Mouse (Mus musculus): ENCODE measurements around the gene Nrbf2.

The Nrbf2 gene

GRCm38 (mm10) chr10:67285176-67285814 lies at the start of gene Nrbf2:
TSS of gene Nrbf2 (minus strand) at chr10:67285305.
- peak; percentile 92 for DNase-seq (ENCODE audit: low read depth, low spot score)

GRCm38 (mm10) chr10:67330580-67330979 lies 45.5 kb upstream of the Nrbf2 start:
- no peak for DNase-seq (ENCODE audit: low read depth, low spot score)

- DNase-seq (ENCODE audit: low read depth, low spot score): no peak
These were observed 44.6 kb upstream of the Nrbf2 start for GRCm38 (mm10) chr10:67329661-67330060.

GRCm38 (mm10) chr10:67328208-67328607 lies 43.1 kb upstream of the Nrbf2 start:
- no peak for DNase-seq (ENCODE audit: low read depth, low spot score)

DNA sequence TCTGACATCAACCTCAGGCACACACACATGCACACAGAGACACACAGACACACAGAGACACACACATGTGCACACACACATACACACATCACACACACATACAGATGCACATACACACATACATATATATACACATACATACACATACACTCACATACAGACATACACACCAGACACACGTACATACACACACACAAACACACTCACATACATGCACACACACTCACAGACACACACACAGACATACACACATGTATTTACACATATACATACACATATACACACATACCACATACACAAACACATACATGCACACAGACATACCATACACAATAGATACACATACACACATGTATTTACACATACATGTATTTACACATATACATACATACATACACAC lies 38.9 kb upstream of the Nrbf2 start:
- no peak for DNase-seq (ENCODE audit: low read depth, low spot score)

- no peak for DNase-seq (ENCODE audit: low read depth, low spot score)
These were observed 36.3 kb upstream of the Nrbf2 start for GRCm38 (mm10) chr10:67321396-67321795.

DNA sequence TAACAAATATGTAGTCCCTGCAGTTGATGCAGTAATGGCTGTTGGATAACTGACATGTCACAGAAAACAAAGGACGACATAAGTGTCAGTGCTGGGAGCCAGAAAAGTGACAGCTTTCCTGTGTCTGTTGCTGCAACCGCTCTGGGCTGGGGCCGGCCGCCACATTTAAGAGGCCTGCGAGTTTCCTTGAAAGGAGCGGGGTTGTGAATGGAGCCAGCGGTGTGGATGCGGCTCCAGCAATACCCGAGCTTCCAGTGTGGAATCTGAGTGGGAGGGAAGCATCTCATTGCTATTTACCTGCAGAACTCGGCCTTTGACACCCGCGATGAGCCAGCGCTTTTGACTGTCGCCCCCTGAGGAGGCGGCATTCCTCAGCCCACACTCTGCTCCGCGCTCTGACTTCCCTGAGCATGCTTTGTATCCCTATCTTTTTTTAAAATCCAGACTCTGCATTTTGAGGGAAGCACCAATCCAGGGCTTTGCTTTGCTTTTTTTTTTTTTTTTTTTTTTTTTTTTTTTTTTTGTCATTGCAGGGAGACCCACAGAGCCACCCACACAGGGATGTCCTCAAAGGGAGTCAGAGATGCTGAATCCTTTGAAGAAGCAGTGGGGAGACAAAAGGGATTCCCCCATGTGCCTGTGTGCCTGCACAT lies 35.2 kb upstream of the Nrbf2 start:
- no peak for DNase-seq (ENCODE audit: low read depth, low spot score)

DNA sequence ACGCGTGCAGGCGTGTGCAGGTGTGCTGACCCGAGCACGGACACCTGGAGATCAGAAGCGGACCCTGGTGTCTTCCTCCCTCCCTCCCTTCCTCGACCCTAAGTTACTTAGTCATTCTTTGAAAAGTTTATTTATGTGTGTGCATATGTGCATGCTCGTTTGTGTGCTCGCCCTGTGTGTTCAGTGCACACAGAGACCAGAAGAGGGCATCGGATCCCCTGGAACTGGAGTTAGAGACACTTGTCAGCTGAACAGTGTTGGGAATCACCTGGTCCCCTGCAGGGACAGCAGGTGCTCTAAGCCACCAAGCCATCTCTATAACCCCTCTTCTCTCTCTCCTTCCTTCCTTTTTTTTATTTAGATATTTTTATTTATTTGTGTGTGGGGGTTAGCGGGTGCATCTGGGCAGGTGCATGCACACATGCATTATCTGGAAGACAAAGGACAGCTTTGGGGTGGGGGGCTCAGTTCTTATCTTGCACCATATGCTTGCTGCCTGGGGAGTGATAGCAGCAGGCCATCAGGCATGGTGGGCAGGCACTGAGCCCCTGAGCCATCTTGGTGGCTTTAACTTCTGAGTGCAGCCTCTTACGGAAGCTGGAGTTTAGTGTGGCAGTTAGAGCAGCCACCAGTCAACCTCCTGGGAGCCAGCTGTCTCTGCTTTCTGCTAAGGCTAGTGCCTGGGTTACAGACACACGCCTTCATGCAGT lies 34.1 kb upstream of the Nrbf2 start:
- DNase-seq (ENCODE audit: low read depth, low spot score): no peak

DNA sequence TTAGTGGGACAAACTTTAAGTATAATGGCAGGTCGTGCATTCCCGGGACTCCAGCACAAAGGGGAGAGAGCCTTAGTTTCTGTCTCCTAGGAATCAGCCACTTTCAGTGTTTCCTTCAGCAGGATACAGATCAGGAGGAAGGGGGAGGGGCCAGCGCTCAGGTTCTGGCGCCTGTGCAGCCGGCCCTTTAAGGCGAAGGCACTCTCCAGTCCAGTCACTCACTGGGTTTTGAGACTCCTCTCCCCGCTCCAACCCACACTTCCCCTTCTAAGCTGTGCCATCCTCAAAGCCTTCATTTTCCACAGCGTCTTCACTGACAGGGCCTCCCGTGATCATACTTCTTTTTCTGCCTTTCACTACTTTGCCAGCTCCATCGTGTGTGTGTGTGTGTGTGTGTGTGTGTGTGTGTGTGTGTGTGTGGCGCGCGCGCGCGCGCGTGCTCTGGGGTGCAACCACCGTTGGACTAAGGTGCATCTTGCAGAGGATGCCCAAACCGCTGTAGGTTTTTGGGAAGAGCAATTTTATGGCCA lies 32.9 kb upstream of the Nrbf2 start:
- DNase-seq (ENCODE audit: low read depth, low spot score): peak; percentile 49

DNA sequence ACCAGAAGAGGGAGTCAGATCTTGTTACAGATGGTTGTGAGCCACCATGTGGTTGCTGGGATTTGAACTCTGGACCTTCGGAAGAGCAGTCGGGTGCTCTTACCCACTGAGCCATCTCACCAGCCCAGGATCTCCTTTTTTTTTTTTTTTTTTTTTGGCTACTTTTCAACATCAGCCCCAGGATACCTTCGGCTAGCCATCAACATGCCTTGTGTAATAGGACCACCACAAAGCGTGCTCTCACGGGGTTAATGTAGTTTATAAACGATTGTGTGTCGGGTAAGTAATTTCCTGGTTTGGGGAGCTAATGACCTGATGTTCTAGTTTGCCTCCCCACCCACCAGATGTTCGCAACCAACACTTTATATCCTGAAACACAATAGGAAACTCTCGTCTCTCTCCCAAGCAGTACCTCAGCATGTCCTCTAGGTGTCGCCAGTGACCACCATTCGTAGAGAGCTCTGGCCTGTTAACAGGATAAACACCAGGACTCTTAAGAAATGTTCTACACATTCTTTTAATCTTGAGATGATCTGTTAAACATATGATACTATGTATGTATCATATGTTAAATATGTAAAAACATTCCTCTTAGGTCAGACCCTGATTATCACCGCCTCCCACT lies 29.8 kb upstream of the Nrbf2 start:
- DNase-seq (ENCODE audit: low read depth, low spot score): peak; percentile 89

DNA sequence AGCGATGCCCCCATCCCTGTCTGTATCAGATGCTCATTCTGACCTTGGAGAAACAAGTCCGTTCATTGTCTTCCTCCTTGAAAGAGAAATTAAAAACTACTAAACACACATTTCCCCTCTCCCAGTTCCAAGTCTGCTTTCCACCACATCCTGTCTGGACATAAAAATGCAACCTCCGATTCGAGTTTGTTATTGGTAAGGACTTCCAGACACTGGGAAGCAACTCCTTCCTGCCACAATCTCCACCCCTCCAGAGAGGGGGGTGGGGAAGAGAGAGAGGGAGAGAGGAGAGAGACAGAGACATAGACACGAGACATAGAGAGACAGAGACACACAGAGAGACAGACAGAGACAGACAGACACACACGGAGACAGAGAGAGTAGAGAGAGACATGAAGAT lies 27.4 kb upstream of the Nrbf2 start:
- no peak for DNase-seq (ENCODE audit: low read depth, low spot score)

- peak; percentile 74 for DNase-seq (ENCODE audit: low read depth, low spot score)
These were observed 26.3 kb upstream of the Nrbf2 start for GRCm38 (mm10) chr10:67311277-67311959.

DNA sequence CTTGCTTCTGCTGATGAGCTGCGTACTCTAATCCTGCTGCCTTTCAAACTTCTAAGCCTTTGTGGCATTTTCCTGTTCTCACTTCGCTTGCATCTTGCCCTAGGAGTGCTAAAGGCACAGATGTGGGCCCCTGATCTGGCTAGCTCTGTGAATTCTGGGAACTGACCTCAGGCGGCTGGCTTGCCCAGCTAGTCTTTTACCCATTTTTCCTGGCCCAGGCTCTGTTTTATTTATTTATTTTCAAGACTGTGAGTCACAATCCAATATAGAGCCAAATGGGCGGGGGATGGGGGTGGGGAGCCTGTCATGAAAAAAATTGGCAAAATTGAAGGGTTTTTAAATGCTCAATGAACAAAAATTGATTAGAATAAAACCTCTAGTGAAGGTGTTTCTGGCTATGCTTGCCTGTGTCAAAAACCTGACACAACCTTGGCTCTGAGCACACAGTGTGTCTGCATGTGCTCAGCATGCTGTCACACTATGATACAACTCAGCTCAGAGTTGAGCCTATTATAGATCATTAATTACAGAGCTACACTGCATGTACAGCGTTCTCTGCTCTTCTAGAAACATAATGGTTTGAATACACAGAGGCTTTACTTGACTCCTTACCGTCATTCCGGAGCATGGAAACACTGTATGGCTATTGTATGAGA lies 24.5 kb upstream of the Nrbf2 start:
- DNase-seq (ENCODE audit: low read depth, low spot score): no peak

DNA sequence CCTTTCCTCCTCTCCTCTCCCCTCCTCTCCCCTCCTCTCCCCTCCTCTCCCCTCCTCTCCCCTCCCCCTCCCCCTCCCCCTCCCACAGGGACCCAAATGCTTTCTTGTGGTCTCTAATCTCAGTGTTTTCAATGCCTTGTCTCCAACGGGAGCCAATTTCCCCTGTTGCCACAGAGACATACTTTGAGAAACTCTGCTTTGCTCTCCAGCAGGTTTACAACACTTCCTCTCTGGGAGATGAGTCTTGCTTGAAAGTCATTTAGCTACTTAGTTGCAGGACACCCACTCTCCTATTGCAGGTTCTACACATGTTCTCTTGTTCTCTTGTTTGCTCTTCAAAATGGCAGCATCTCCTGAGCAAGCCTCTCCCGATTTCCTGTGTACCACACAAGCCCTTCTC lies 17.2 kb upstream of the Nrbf2 start:
- no peak for DNase-seq (ENCODE audit: low read depth, low spot score)

GRCm38 (mm10) chr10:67301046-67301445 lies 15.9 kb upstream of the Nrbf2 start:
- no peak for DNase-seq (ENCODE audit: low read depth, low spot score)

GRCm38 (mm10) chr10:67299285-67299684 lies 14.2 kb upstream of the Nrbf2 start:
- DNase-seq (ENCODE audit: low read depth, low spot score): no peak

GRCm38 (mm10) chr10:67298856-67299255 lies 13.8 kb upstream of the Nrbf2 start:
- DNase-seq (ENCODE audit: low read depth, low spot score): no peak

DNA sequence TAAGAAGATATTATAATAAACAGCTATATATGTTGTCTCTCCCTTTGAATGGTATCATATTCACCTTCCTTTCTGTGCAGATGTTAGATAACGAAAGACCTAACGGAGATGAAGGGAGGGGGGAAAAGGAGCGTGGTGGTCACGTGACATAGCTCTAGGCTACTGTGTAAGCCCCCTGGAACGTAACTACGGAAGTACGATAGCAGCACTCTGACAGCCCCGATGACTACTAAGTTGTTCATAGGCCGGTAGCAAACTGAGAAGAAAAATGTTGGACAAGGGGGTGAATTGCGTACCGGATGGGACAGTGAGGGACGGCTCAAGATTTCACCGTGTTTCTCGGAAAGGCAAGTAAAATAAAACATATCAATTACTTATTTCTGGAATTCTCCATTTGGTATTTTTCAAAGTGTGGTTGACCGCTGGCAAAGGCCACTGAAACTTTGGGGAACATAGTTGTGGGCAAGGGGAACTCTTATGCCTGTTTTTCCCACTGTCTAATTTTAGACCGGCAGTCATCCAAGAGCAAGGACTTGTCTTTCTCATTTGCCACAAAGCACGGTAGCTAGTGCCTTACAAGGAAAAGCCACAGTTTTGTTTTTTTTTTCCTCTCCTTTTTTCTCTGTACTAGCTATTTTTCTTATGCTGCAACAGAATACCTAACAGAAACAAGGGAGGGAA lies 12.2 kb upstream of the Nrbf2 start:
- DNase-seq (ENCODE audit: low read depth, low spot score): no peak

DNA sequence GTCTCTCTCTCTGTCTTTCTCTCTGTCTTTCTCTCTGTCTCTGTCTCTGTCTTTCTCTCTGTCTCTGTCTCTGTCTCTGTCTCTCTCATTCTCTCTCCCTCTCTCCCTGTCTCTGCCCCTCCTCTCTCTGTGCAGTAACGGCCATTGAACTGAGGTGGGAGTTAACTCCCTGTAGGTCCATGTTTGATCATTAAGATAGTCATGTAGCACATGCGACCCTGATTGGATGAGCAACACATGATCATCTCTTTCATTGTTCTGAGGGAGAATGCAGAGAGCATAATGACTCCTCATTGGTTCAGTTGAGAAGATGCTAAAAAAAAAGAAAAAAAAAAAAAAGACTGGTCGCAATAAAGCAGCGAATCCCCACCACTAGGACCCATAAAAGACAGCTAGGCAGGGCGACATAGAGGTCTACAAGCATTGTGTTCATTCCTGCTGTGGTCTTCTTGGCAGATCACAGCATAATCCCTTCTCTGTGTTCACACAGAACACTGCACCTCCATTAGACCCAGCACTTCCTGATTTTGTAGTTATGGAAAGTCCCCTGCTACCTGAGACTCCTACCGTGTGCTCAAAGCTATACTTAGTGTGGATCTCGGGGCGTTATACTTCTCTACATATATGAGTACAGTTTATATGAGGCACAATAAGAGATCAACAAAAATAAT lies 11.5 kb upstream of the Nrbf2 start:
- DNase-seq (ENCODE audit: low read depth, low spot score): no peak

- DNase-seq (ENCODE audit: low read depth, low spot score): no peak
These were observed 10.9 kb upstream of the Nrbf2 start for GRCm38 (mm10) chr10:67295938-67296466.

Measured in forelimb bud, embryonic 11.5 days (tissue).